Mouse (Mus musculus) cerebellum, adult (tissue): ENCODE measurements around the gene Ube3c.

Source experiments
- ATAC-seq: cut with Nextera tagmentation; 2 replicates; pipeline ENCODE4 v1.9.2; 2017; ENCODE audit warnings: mild to moderate bottlenecking, moderate library complexity, mixed read lengths; ENCODE audit not compliant: insufficient number of reproducible peaks, low FRiP score, low TSS enrichment

The Ube3c gene

DNA sequence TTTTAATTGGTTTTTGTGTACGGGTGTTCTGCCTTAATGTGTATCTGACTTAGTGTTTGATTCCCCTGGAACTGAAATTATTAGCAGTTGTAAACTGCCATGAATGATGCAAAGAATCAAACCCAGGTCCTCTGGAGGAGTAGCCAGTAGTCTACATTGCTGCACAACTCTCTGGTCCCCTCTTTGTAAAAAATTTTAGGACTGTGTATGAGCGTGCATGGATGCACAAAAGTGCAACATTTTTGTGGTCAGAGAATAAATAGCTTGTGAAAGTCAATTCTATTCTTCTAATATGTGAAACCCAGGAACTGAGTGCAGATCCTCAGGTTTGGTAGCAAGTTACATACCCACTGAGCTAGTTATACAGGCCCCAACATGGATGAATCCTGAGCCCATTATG lies 96.3 kb downstream of the Ube3c start:
- no peak for ATAC-seq

DNA sequence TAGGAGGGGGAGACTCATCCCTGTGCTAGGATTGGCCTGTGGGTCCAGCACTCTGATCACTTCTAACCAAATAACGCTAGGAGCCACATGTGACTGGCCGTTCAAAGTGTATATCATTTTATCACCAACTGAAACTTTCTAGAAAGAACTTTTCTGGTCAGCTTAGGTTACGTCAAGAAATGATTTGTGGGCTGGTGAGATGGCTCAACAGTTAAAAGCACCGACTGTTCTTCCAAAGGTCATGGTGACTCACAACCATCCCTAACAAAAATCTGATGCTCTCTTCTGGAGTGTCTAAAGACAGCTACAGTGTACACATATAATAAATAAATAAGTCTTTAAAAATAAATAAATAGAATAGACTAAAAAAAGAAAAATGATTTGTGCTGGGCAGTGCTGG lies 103.5 kb downstream of the Ube3c start:
- ATAC-seq: no peak

DNA sequence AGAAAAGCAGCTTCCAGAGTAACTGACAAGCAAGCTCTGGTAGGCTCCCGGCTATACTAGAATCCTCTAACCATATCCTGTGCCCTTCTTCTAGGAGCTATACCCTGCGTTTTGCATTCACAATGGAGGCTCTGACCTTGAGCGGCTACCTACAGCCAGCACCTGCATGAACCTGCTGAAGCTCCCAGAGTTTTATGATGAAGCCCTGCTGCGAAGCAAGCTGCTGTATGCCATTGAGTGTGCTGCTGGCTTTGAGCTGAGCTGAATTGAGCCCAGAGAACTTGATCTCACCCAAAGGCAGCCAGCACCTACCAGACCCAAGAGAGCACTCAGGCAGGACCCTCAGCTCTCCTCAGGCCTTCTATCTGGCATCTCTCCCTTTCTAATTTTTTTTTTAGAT lies 105.3 kb downstream of the Ube3c start:
- ATAC-seq: no peak

DNA sequence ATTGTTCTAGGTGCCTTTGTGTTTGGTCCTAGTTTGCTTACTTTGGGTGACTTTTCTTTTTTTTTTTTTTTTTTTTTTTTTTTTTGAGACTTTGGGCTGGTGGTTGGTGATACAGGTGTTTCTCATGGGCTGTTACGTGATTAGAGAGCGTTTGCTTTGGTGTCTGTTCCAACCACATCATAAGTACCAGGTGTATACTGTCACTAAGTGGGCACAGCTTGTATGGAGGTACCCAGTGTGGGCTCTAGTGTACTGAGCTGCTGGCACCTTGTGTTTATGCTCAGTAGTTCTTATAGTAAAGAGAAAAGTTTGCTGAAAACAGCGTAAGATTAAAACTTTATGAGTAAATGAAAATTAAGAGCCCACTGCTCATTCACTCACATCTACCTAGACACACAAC lies 107.4 kb downstream of the Ube3c start:
- ATAC-seq: no peak

DNA sequence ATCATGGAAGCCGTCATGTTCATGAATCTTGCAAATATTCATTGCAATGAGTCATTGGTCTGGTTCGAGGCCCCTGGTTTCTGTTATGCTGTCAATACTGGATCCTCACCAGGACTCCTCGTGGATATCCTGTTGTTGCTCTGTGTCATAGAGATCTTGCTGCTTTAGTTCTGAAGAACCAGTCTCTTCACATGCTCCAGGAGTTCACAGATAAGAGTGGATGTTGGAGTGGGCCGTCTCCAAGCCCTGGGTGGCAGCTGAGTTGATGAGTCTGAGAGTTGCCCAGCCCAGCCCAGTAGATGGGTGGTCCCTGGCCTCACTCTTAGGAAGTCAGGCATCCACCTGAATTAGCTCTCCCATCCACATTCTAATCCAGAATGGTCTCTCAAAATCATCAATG lies 116.0 kb downstream of the Ube3c start:
- no peak for ATAC-seq

DNA sequence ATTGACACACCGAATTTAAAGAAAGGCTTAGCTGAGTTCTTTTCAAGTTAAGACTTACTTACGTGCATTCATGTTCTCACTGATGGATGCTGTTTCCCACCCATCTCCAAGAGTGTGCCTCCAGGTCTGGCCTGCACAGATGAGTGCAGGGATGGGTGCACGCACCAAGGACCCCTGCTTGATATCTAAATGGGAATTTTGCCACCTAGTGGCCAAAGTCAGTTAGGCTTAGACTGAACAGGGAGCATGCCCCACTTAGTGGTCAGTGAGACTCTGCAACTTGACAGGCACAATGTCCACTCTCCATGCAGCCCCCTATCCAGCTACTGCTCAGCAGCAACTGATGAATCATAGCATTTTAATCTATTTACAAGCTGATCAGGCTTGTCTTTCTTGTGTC lies 118.6 kb downstream of the Ube3c start:
- no peak for ATAC-seq

DNA sequence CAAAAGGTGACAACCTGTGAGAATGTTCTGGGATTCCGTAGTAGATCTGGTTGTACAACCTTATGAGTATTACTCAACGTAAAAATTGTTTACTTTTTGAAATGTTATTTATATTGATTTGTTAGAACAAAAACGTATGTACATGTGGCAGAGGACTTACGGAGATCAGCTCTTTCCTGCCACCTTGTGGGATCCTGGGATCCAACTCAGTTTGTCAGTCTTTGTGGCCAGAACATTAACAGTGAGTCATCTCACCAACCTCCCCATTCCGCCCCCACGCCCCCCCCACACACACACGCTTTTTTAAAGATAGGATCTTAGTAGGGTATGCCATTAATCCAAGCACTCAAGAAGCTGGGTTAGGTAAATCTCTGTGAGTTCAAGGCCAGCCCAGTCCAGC lies 119.3 kb downstream of the Ube3c start:
- no peak for ATAC-seq

DNA sequence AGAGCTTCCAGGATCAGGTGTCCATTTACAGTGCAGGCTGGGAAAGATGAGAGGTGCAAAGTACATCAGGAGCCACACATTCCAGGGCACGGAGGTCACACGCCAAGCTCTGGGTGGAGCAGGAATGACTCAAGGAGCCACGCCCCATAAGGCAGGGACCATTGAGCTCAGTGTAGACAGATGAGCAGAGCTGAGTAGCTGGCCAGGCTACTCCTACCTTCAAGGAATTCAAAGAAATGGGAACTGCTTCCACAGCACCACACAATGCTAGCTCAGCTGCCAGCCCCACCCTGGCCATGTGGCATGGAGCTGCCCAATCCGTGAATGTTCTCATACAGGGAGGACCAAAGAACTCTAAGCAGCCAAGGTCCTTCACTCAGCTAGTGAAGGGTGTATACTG lies 129.5 kb downstream of the Ube3c start:
- no peak for ATAC-seq

DNA sequence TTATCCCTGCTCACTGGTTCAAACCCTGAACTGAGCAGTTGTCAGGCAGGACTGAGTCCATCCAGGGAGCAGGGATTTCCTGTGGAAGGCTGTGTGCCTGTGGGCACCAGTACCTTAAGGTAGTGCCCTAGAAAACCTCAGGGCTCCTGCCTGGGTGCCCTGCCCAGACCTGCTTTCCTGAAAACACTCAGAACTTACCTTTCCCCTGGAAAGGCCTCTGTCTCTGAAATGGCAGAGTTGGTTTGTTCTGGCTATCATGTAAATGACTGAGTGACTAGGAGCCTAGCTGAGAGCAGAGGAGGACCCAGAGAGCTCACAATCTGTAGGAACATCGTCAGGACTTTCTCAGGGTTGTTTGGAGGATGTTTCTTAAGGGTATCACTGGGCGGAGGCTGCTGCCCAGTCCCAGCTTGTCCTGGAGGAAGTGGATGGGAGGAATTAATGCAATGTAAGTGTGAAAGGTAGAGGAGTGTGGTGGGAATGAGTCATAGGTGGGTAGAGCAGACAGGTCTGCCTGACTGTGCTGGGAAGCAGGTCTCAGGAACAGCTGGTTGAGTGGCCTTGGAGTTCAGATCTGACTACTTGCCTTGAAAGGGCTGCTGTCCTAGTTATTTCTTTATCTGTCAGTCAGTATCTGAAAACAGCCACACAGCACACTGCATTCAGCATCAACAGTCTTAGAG lies 130.6 kb downstream of the Ube3c start:
- no peak for ATAC-seq

DNA sequence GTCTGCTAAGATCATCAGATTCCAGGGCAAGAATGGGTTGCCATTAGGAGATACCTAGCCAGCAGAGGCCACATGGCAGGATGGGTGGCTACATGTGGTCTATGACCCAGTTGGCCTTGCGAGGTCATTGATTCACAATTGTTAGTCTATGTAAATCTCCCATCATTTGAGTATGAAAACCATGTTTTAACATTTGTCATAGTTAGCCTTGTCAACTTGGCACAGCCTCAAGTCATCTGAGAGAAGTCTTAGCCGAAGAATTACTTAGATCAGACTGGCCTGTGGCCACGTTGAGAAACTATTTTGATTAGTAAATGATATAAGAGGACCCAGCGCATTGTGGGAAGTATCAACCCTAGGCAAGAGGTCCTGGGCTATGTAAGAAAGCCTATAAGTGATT lies 138.2 kb downstream of the Ube3c start:
- ATAC-seq: no peak

DNA sequence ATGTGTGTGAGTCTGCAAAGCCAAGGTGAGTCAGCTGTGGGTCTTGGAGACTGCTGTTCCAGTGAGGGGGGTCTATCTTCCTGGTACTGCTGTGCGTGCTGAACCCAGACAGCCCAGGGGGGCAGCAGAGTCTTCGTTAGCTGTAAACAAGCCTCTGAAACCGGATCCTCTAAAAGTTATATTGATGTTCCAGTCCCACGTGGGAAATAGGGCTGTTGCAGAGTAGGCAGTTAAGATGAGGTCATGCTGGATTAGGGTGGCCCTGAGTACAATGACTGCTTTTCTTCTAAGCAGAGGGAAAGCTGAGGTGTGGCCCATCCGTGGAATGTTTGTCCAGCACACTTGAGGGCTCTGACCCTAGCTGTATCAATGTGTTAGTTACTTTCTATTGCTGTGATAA lies 139.2 kb downstream of the Ube3c start:
- ATAC-seq: no peak

DNA sequence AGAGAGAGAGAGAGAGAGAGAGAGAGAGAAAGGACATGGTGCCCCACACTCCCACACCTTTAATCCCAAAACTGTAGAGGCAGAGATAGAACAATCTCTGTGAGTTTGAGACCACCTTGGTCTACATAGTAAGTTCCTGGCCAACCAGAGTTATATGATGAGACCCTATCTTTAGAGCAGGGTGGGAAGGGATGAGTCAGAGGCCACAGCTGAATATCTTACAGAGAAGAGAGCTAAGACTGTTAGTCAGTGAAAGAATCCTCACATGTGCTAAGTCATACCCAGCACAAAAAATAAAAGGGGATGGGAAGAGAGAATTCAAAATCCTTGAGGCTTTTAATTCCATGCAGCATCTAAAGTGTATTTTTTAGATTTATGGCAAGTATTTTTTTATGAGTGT lies 142.6 kb downstream of the Ube3c start:
- no peak for ATAC-seq

DNA sequence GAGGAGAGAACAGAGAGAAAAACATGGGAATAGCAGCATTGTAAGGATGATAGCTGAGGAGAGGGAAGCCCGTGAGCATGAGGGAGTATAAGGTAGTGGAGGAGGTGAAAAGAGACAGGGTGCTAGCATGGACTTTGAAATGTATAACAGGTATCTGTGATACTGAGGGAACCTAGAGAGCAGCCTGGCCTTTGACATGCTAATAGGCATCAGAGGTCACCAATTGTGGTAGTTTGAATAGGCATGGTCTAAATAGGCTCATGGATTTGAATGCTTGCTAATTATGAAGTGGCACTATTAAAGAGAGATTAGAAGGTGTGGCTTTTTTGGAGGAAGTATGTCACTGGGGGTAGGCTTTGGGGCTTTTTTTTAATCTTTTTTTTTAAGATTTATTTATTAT lies 143.9 kb downstream of the Ube3c start:
- no peak for ATAC-seq

DNA sequence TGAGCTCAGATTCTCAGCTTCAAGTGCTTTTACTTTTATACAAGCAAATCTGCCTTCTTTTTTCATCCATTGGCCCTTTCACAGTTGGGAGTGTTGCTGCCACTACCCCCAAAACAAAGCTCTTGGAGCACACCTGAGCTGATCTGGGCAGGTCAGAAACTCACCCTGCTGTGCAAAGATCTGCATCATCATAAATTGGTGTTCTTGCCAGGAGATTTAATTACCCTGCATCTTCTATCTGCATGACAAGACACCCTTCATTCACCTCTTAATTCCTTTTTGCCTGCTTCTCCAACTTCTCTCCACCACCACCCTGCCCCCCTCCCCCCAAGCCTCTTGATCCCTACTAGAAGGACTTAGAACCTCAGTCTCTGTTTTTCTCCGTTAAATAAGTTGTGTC lies 152.1 kb downstream of the Ube3c start:
- no peak for ATAC-seq

DNA sequence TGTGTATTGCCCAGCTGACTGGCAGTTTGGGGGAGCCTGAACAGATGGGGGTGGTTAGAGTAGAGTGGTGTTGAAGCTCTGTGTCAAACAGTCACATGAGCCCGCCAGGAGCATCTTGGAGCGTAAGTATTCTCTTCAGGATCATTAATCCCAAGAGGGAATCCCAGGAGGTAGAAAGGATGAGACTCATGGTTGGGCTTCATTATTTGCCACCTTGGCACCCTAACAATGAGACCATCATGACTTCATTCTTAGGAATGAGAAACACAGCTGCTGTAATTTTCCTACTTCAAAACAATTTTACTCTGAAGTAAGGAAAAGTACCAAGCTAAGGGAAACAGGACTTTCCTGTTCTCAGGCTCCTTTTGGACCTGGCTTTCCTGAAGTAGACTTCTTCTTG lies 156.3 kb downstream of the Ube3c start:
- no peak for ATAC-seq
